Mouse (Mus musculus) G1E-ER4 (cell line): ENCODE measurements around the gene Insm2. TPM values are rescaled to one million over a fixed set of nuclear protein-coding genes. Genes with fewer than 3 reads are reported as not detected.

Experiments
- GATA1 ChIP-seq: IDR thresholded peaks from one replicate; pipeline ENCODE4 v1.8.0; 2012; ENCODE audit warnings: low read length, inconsistent platforms
- polyA plus RNA-seq: library from polyadenylated mRNA; stranded (reverse); fragments of >175 nt; gene quantifications from 2 replicates; pipeline ENCODE4 v1.2.3, GENCODE M21; 2012

Insm2 gene
- polyA plus RNA-seq = not detected in 2 replicates

DNA sequence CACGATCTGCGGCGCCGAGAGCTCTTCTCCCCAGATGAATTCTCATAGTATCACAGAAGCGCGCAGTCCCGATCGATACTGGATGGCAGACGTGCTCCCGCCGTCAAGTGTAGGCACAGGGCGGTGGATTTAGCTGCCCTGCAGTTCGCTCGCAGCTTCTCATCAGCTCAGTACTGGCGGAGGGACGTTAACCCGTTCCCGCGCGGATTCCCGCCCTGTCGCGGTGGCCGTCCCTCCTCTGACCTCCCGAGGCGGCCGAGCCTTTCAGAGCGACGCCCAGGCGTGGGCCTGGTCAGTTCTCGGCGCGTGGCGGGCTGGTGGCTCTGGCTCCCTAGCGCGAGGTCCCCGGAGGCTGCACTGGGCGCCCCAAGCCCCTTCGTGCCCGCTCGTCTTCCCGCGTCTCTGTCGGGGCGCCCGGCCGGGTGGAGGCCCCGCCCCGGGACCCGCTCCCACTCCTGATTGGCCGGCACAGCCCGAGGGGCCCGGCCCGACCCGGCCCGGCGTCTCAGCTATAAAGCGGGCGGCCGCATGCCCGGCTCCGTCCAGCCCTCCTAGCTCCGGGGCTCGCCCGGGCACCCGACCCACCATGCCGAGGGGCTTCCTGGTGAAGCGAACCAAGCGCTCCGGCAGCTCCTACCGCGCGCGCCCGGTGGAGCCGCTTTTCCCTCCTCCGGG is at the start of gene Insm2:
TSS of gene Insm2 (plus strand) at position 541 of the 675 bp plus-strand sequence.
- no peak for TF ChIP-seq GATA1

DNA sequence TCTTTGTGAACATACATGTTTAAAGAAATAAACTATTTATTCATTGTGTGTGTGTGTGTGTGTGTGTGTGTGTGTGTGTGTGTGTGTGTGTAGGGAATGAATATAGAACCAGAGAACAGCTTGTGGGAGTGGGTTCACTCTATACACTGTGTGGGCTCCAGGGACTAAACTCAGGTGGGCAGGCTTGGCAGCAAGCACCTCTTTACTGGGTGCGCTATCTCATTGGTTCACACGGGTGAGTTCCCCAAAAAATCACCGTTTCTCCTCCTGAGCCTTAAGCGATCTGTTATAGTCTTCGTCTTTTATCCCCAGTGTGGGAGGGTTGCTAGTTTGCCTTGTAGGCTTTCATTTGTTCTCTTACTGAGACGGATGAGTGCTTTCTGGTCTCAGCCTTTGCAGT is 41.4 kb upstream of the Insm2 start:
- TF ChIP-seq GATA1 = no peak

DNA sequence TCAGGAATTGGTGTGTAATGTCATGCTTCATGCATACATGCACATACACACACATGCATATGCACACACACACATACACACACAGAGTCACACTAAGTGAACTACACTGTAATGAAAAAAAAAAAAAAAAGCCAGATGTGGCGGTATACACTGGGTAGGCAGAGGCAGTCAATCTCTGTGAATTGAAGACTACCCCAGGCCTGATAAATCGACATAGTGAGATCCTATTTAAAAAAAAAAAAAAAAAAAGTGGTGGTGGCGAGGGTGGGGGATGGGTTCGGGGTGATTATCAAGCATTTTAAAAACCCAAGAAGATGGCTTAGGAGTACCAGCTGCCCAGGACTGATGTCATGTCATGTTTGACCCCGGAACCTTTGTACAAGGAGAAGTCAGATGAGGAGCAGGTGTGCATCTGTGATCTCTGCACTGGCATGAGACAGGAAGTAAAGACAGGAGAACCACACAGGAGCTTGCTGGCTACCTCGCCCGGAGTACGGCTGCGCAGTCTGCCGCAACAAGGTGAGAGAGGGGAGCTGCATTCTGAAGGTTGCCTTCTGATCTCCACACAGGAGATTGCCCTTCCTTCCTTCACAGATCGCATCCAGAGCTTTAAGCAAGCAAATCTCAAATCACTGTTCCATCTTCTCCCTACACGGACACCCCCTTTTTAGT is 39.9 kb upstream of the Insm2 start:
- TF ChIP-seq GATA1 = no peak

DNA sequence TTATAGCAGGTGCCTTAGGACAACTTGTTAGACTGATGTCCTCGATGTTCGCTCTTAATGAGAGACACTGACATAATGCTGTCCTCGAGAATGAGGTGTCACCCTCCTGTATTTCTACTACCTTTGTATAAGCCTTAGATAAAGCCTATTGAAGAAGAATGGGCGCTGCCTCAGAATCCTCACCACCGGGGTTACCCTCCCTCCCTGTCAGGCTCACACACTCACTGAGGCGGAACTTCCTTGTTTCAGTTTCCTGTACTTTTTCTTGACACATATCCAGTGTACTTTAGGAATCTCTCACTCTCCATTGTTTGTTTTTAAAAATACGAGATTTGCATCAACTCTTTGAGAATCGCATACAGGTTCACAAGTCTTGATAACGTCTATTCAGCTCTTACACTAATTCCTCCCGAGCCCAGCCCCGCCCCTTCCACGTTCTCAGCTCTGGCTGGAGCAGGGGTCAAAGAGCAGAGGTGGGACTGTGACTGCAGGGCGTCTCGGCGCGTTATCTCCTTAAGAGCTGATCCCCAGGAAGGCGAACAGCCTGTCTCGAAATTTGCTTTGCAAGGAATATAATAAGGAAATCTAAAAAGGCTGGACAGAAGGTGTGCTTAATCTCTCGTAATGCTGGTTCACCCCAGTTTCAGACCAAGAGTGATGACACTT is 39.1 kb upstream of the Insm2 start:
- no peak for TF ChIP-seq GATA1

DNA sequence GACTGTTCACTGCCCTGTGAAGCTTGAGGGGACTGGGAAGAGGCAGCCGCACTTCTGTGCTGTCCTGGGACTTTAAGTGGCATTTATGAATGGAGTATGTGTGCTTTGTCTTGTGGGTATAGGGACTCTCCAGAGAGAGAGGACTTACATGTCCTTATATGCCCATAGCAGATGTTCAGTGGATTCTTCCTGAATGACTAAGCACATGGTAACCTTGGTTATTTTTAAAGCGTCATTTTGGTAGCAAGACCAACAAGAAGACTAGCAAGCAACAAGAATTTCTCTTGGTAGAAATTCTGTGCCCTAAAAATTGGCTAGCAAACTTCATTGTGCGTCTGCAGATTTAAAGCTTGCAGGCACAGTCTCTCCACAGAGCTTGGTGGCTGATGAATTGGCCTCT is 35.5 kb upstream of the Insm2 start:
- TF ChIP-seq GATA1 = no peak

DNA sequence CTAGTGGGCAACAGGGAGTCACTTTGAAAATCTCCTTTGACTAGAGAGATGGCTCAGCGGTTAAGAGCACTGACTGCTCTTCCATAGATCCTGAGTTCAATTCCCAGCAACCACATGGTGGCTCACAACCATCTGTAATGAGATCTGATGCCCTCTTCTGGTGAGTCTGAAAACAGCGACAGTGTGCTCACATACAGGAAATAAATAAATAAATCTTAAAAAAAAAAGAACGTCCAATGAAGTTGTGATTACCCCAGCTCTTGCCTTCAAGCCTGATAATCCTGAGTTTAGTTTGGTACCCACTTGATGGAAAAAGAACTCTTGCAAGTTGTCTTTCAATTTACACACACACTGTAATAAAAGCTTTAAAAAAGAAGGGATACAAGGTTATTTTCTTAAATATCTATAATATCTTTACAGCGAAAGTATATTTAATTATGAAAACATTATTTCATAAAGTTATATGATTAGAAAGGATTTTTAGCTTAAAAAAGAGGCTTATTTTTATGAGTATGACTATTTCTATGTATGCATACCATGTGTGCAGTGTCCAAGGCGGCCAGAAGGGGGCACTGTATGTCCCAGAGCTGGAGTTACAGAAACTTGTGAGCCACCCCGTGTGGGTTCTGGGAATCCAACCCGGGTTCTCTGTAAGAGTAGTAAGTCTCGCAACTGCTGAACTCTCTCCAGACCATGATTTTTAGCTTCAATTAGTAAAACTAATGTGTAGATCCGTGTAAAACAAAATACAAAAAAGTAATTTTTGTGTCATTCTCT is 34.9 kb upstream of the Insm2 start:
- TF ChIP-seq GATA1 = no peak

DNA sequence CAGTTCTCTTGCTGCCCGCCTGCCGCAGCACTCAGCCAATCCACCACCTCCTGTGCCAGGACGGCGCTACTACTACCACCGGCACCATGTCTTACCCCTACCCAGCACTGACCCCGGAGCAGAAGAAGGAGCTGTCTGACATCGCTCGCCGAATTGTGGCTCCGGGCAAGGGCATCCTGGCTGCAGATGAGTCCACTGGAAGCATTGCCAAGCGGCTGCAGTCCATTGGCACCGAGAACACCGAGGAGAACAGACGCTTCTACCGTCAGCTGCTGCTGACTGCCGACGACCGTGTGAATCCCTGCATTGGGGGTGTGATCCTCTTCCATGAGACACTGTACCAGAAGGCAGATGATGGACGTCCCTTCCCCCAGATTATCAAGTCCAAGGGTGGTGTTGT is 34.0 kb upstream of the Insm2 start, which contains the start of gene Aldoart2:
TSS of gene Aldoart2 (plus strand) at position 34 of the 400 bp plus-strand sequence.
- TF ChIP-seq GATA1 = no peak

DNA sequence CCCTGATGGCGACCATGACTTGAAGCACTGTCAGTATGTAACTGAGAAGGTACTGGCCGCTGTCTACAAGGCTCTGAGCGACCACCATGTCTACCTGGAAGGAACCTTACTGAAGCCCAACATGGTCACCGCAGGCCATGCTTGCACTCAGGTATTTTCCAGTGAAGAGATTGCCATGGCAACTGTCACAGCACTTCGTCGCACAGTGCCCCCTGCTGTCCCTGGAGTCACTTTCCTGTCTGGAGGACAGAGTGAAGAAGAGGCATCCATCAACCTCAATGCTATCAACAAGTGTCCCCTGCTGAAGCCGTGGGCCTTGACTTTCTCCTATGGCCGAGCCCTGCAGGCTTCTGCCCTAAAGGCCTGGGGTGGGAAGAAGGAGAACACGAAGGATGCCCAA is 33.4 kb upstream of the Insm2 start:
- no peak for TF ChIP-seq GATA1

DNA sequence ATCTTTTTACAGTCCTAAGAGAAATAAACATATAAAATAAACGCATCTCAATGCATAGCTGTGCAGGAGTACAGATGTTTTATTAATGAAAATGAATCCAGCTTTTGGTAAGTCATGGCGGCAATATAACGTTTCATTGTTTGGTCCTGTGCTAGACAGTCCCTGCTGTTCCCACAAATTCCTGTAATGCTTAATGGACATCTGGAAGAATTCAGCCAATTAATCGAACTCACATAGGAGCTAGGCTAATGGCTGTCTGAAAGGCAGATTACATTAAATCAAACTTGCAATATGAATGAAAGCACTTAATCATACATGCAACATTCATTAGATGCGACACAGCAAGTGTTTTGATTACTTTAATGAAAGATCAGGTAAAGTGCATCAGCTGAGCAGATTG is 32.4 kb upstream of the Insm2 start:
- no peak for TF ChIP-seq GATA1

DNA sequence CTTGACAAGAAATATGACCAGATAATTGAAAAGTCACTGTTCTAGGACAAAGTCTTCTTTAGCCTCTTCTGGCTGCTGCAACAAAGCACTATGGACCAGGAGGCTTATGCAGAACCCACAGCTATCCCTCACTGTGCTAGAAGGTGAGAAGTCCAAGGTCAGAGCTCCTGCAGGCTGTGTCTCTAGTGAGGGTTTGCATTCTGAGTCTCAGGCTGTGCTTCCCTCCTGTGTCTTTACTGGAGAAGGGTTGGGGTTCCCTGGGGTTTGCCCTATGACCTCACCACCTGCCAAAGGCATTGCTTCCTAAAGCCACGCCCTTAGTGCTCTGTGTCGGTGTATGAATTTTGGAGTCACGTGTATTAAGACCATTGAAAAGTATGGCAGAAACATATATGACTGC is 30.8 kb upstream of the Insm2 start:
- no peak for TF ChIP-seq GATA1

DNA sequence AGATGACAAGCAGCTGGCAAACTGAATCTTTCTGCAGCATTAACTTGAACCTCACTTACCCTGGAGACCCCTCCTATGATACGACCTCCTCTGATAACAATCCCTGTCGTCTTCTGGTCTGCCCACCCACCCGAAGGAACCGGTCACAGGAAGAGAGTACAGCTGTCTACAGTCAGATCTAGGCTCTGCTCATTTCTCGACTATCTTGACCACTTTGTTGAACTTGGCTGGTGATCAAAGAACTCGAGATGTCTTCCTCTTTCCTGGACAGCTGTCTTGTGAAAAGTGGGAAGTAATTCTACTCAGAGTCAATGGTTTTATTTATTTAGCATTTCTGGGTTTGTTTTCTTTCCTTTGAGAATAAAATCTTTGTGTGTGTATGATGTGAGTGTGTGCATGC is 29.6 kb upstream of the Insm2 start:
- TF ChIP-seq GATA1 = no peak

DNA sequence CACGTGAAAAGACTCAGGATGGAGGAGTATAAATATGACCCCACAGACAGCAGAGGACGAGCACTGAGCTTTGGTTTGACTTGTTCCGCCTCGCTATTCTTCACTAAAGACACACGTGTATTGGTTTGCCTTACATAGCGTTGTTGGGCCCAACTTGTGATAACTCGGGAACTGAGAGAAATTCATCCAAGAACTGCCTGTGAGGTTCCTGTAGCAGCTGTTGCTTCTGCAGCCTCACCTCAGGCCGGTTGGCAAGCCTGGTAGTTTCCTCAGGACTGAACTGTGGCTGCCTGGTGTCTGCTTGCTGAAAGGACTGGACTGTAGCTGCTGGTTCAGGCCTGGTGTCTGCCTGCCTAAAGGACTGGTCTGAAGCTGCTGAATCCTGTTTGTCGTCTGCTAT is 28.6 kb upstream of the Insm2 start:
- TF ChIP-seq GATA1 = no peak

DNA sequence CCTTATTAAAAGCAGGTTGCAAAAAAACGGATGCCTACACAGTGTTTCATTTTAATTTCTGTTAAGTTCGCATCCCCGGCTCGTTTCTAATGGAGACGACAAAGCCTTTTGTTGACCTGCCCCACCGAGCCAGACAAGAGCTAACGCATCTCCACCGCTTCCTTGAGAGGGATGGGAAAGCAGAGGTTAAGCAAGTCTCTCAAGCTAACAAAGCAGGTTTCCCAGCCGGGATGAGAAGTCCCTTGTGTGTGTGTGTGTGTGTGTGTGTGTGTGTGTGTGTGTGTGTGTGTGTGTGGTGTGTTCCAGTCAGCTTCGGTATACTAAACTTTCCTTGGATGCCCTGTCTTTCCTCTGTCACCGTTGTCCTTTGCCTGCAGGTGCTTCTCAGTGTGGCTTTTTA is 28.0 kb upstream of the Insm2 start:
- no peak for TF ChIP-seq GATA1

DNA sequence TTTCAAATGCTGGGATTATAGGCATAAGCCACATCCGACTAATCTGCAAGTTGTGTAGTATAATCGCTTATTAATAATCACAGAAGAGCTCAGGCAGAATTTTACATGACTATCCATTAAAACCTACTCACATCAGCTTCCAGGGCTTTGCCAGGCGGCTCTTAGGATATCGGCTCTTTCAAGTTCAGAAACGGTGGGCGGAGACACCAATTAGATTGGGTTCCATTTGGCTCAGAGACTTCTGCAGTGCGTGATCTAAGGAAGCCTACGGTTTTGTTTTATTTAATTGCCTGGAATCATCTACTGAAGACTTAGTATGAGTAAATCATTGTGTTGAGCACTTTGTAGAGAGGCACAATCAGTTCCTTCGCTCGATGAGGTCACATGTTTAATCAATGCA is 27.6 kb upstream of the Insm2 start:
- no peak for TF ChIP-seq GATA1

DNA sequence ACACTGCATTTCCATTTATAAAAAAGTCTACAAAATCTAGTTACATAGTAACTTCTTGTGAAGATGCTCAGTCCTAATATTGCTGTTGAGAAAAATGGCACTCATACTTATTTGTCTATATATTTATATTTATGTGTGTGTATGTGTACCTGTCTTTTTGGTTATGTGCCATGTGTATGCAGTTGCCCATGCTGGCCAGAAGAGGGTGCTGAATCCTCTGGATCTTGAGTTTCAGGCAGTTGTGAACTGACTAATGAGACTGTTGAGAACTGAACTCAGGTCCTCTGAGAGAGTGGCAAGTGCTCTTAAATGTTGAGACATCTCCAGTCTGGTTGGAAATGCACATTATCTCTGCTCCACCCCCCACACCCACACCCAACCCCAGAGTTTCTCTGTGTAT is 26.1 kb upstream of the Insm2 start:
- TF ChIP-seq GATA1 = no peak

DNA sequence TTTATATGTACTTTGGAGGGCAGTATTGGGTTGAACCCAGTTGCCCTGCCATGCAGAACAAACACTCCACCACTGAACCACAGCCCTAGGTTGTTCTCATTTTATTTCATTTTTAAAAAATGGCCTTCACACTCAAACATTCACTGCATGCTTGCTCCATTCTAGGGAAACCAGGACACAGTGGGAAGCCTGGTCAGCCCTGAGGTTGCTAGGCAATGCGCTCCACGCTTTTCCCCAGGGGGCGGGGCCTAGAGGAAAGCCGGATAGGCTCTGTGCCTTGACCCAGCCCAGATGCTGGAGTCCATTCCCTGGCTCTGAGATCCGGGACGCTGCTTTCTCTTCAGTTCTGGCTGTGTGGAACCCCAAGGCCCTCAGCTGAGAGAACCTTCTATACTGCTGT is 25.4 kb upstream of the Insm2 start:
- no peak for TF ChIP-seq GATA1
